Mouse (Mus musculus): ENCODE measurements at regions not wholly inside any gene's neighbourhood (a gene's known extent, or its start where the extent isn't known, plus 50 kb on each side); places are given as distances from the start of the nearest gene placed in this dataset.

GRCm38 (mm10) chr1:19951680-19952248 is 666.1 kb downstream of the Pkhd1 start:
- DNase-seq (ENCODE audit: low read depth), result no peak

GRCm38 (mm10) chr1:19973364-19973763 is 644.5 kb downstream of the Pkhd1 start:
- peak; percentile 3 for DNase-seq (ENCODE audit: low read depth)

- peak; percentile 5 for DNase-seq (ENCODE audit: low read depth)
These were observed 643.9 kb downstream of the Pkhd1 start for GRCm38 (mm10) chr1:19973981-19974380.

- no peak for DNase-seq (ENCODE audit: low read depth)
These were observed 642.4 kb downstream of the Pkhd1 start for GRCm38 (mm10) chr1:19975436-19975835.

GRCm38 (mm10) chr1:19981189-19981588 is 636.7 kb downstream of the Pkhd1 start:
- no peak for DNase-seq (ENCODE audit: low read depth)

GRCm38 (mm10) chr1:19982791-19983190 is 635.1 kb downstream of the Pkhd1 start:
- DNase-seq (ENCODE audit: low read depth), result no peak

GRCm38 (mm10) chr1:19983504-19983903 is 634.4 kb downstream of the Pkhd1 start:
- no peak for DNase-seq (ENCODE audit: low read depth)

GRCm38 (mm10) chr1:19989921-19990320 is 627.9 kb downstream of the Pkhd1 start:
- no peak for DNase-seq (ENCODE audit: low read depth)

Measured in NIH3T3 (cell line).